Mouse (Mus musculus): ENCODE data around the gene Itga7. TPM values are rescaled to one million over a fixed set of nuclear protein-coding genes. Genes with fewer than 3 reads are reported as not detected.

Gene Itga7
- polyA plus RNA-seq, 1 experiment from 2014 or later = 4.4 TPM

DNA sequence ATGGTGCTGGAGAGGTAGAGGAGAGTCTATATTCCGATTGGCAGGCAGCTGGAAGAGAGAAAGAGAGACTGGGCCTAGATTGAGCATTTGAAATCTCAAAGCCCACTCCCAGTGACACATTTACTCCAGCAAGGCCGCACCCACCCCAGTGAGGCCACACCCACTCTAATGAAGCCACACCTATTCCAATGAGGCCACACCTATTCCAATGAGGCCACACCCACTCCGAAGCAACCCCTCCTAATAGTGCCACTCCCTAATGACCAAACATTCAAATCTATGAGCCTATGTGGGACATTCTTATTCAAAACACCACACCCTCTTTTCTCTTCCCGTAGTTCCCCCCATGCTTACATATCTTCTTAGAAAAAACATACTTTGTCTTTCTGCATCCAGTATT is 13.9 kb downstream of the Itga7 start:
- Histone ChIP-seq H3K9me3 (ENCODE audit: control insufficient read depth, low read depth, low read length) (0 out of 2 replicates have a peak, but pooled peaks cover 2% of the 10 kb centered on the region), H3K4me3 (ENCODE audit: low read depth, low read length) (no peak overlapping the region), H3K27me3 (ENCODE audit: control insufficient read depth, insufficient read depth, low read length) (no peaks in the 10 kb centered on the region), H3K36me3 (ENCODE audit: control insufficient read depth, insufficient read depth, low read length) (no peaks in the 10 kb centered on the region), H3K9ac (replicated peaks; ENCODE audit: low read depth, low read length) (no peak overlapping the region), H3K27ac (ENCODE audit: low read length) (no peak overlapping the region), H3K4me1 (ENCODE audit: control insufficient read depth, insufficient read depth, low read length) (no peaks in the 10 kb centered on the region), H3K4me2 (replicated peaks; ENCODE audit: low read depth, low read length) (no peak overlapping the region)
- 87% methylated on average over 4 of the region's 4 CpGs for WGBS
- no peak for ATAC-seq (ENCODE audit: insufficient number of reproducible peaks, insufficient read depth, low FRiP score, low read depth)

DNA sequence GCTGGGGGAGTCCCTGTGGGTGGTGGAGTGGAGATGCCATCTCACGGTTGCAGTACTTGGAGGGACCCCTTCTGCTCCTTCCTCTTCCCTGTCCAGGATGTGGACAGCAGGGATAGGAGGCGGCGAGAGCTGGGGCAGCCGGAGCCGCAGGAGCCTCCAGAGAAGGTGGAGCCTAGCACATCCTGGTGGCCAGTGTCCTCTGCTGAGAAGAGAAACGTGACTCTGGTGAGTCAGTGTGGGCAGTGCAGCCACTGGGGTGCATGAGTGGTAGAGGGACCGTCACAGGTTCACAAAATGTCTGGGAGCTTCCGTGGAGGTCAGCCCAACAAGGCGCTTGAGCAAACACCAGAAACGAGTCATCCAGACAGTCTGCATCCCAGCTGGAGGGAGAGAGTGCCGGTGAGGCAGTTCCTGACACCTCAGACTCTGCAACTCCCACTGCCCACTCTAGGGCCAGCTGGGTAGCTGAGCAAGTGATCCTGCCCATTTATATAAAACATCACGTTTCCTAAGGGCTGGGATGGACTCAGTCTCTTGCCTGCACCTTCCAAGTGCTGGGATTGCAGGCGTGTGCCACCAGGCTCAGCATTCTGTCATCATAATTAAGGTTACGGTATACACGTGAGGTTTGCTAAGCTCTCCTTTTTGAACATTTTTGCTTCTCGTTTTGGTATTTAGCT is 16.7 kb downstream of the Itga7 start:
- ATAC-seq (ENCODE audit: insufficient number of reproducible peaks, insufficient read depth, low FRiP score, low read depth) = no peak
- Histone ChIP-seq H3K4me2 (replicated peaks; ENCODE audit: low read depth, low read length) (no peak overlapping the region), H3K27ac (ENCODE audit: low read length) (no peak overlapping the region), H3K4me3 (ENCODE audit: low read depth, low read length) (no peak overlapping the region), H3K9me3 (ENCODE audit: control insufficient read depth, low read depth, low read length) (0 out of 2 replicates have a peak, but pooled peaks cover 2% of the 10 kb centered on the region), H3K4me1 (ENCODE audit: control insufficient read depth, insufficient read depth, low read length) (no peaks in the 10 kb centered on the region), H3K9ac (replicated peaks; ENCODE audit: low read depth, low read length) (no peak overlapping the region), H3K36me3 (ENCODE audit: control insufficient read depth, insufficient read depth, low read length) (no peaks in the 10 kb centered on the region), H3K27me3 (ENCODE audit: control insufficient read depth, insufficient read depth, low read length) (no peaks in the 10 kb centered on the region)
- WGBS = 55% methylated on average over 16 of the region's 16 CpGs

GRCm38 (mm10) chr10:128958340-128958739 is 24.7 kb downstream of the Itga7 start:
- no peaks in the 10 kb centered on the region for H3K36me3 ChIP-seq (ENCODE audit: control insufficient read depth, insufficient read depth, low read length)
- H3K27ac ChIP-seq (ENCODE audit: low read length) = no peak overlapping the region
- no peak for ATAC-seq (ENCODE audit: insufficient number of reproducible peaks, insufficient read depth, low FRiP score, low read depth)
- no peak overlapping the region for H3K9ac ChIP-seq (replicated peaks; ENCODE audit: low read depth, low read length)
- no peaks in the 10 kb centered on the region for H3K9me3 ChIP-seq (ENCODE audit: control insufficient read depth, low read depth, low read length)
- 66% methylated on average over 10 of the region's 10 CpGs for WGBS
- no peak overlapping the region for H3K4me2 ChIP-seq (replicated peaks; ENCODE audit: low read depth, low read length)
- no peaks in the 10 kb centered on the region for H3K27me3 ChIP-seq (ENCODE audit: control insufficient read depth, insufficient read depth, low read length)
- no peaks in the 10 kb centered on the region for H3K4me1 ChIP-seq (ENCODE audit: control insufficient read depth, insufficient read depth, low read length)
- H3K4me3 ChIP-seq (ENCODE audit: low read depth, low read length) = no peak overlapping the region

DNA sequence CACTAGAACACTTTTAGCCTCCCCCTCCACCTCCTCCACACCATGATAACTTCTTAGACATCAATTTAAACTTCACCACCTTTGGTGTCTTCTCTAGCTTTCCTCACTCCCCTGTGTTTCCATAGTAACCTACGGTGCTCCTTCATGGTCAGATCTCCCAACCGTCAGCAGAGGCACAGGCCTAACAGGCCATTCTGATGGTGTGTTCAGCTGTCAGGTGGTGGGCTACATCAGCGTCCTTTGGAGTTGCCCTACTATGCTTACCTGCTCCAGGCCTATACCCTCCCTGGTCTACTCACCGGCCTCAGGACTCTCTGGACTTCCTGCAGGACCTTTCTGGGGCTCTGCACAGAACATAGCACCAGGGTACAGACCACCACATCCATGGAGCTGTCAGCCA is 26.5 kb downstream of the Itga7 start:
- WGBS = 76% methylated on average over 4 of the region's 4 CpGs
- peak; percentile 51; the same call in 1 of the 2 replicates for ATAC-seq (ENCODE audit: insufficient number of reproducible peaks, insufficient read depth, low FRiP score, low read depth)
- no peak overlapping the region for H3K27ac ChIP-seq (ENCODE audit: low read length)

DNA sequence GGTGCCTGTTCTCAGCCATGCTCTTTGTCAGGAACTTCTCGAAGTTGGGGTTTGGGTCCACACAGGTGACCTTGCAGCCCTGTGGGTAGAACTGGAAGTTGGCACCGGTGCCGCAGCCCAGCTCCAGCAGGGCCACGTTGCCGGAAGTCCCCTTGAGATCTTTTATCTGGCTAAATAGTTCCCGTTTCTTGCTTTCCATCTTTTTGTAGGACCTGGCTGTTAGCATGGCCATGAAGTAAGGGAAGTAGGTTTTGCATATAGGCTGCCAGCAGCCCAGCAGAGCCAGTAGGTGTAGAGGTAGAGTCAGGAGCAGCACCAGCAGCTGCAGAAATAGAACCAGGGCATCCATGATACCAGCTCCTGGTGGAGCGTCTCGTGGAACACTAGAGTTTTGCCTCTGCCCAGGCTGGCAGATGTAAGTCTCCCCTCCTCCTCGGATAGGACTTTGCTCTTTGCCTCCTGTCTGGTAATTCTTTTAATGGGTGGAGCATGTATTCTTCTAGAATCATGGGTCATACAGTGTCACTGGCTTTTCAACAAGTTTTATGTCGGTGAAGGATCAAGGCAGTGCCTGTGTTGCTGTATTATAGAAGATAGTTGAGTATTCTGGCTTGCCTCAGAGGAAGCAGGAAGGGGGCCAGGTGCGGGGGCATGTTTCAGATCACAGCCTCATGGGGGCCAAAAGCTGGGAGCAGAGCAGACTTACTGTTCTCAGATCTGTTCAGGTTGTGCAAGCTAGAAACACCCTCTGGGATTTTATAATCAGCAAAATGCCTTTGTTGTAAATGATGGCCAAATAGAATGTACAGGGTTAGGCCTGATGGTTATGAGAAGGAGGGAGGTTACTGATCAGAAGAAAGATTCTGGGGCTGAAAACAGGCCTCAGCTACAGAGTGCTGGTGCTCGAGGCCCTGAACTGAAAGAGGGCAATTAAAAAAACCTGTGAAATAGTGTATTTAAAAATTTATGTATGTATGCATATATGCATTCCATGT is 27.3 kb downstream of the Itga7 start, which contains the start of gene Mettl7b:
TSS of gene Mettl7b (minus strand) at position 399 of the 995 bp plus-strand sequence.
- WGBS = 76% methylated on average over 12 of the region's 12 CpGs
- Histone ChIP-seq H3K27me3 (ENCODE audit: control insufficient read depth, insufficient read depth, low read length) (no peaks in the 10 kb centered on the region), H3K9ac (replicated peaks; ENCODE audit: low read depth, low read length) (no peak within 1 kb of the TSS), H3K4me2 (replicated peaks; ENCODE audit: low read depth, low read length) (no peak within 1 kb of the TSS), H3K9me3 (ENCODE audit: control insufficient read depth, low read depth, low read length) (no peaks in the 10 kb centered on the region), H3K4me3 (ENCODE audit: low read depth, low read length) (no peak within 1 kb of the TSS), H3K36me3 (ENCODE audit: control insufficient read depth, insufficient read depth, low read length) (no peaks in the 10 kb centered on the region), H3K27ac (ENCODE audit: low read length) (no peak within 1 kb of the TSS), H3K4me1 (ENCODE audit: control insufficient read depth, insufficient read depth, low read length) (no peaks in the 10 kb centered on the region)
- ATAC-seq (ENCODE audit: insufficient number of reproducible peaks, insufficient read depth, low FRiP score, low read depth) = no peak

More for the DNA sequence above, 26.5 kb downstream of the Itga7 start:
- Histone ChIP-seq H3K9ac (replicated peaks; ENCODE audit: low read depth, low read length) (no peak overlapping the region), H3K4me2 (replicated peaks; ENCODE audit: low read depth, low read length) (no peak overlapping the region), H3K4me3 (ENCODE audit: low read depth, low read length) (no peak overlapping the region), H3K27me3 (ENCODE audit: control insufficient read depth, insufficient read depth, low read length) (no peaks in the 10 kb centered on the region), H3K4me1 (ENCODE audit: control insufficient read depth, insufficient read depth, low read length) (no peaks in the 10 kb centered on the region), H3K36me3 (ENCODE audit: control insufficient read depth, insufficient read depth, low read length) (no peaks in the 10 kb centered on the region), H3K9me3 (ENCODE audit: control insufficient read depth, low read depth, low read length) (no peaks in the 10 kb centered on the region)

DNA sequence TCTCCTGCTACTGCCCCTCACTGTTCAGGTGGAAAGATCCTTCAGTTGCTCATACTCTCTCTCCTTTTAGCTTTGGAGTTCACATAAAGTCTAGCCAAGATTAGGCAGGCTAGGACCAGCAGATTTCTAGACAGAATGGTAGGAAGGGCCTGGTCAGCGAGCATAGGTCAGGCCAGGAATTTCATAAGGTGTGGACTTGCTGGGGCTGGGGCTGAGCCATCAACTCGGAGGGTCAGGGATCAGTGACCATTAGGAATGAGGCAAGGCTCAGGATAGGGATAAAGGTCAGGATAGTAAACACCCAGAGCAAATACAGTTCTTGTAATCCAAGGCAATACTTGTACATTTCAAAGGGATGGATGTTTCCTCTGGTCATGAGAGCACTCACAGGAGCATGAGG is 31.3 kb downstream of the Itga7 start:
- H3K4me1 ChIP-seq (ENCODE audit: control insufficient read depth, insufficient read depth, low read length) = 0 out of 2 replicates have a peak, but pooled peaks cover 7% of the 10 kb centered on the region
- H3K36me3 ChIP-seq (ENCODE audit: control insufficient read depth, insufficient read depth, low read length) = no peaks in the 10 kb centered on the region
- H3K4me2 ChIP-seq (replicated peaks; ENCODE audit: low read depth, low read length) = no peak overlapping the region
- no peaks in the 10 kb centered on the region for H3K27me3 ChIP-seq (ENCODE audit: control insufficient read depth, insufficient read depth, low read length)
- no peak overlapping the region for H3K4me3 ChIP-seq (ENCODE audit: low read depth, low read length)
- ATAC-seq (ENCODE audit: insufficient number of reproducible peaks, insufficient read depth, low FRiP score, low read depth) = no peak
- H3K9ac ChIP-seq (replicated peaks; ENCODE audit: low read depth, low read length) = no peak overlapping the region
- H3K9me3 ChIP-seq (ENCODE audit: control insufficient read depth, low read depth, low read length) = no peaks in the 10 kb centered on the region
- H3K27ac ChIP-seq (ENCODE audit: low read length) = no peak overlapping the region
- 62% methylated on average over 2 of the region's 2 CpGs for WGBS

DNA sequence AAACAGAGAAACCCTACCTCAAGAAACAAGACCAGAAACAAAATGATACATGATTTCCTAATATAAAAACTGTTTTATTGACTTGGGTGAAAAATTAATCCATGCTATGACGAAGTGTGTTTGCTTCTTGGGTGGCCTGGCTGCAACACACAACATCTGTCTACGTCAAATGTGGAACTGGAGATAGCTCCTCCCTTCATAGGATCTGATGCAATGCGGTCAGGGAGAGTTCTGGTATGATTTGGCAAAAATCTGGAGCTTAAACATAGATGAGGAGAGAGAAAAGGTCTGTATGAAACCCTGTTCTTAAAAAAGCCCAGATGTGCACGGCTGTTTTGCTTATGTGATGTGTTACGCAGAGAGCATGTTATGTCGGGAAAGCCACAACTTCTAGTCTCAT is 32.3 kb downstream of the Itga7 start:
- Histone ChIP-seq H3K9me3 (ENCODE audit: control insufficient read depth, low read depth, low read length) (no peaks in the 10 kb centered on the region), H3K4me2 (replicated peaks; ENCODE audit: low read depth, low read length) (no peak overlapping the region), H3K27me3 (ENCODE audit: control insufficient read depth, insufficient read depth, low read length) (no peaks in the 10 kb centered on the region), H3K9ac (replicated peaks; ENCODE audit: low read depth, low read length) (no peak overlapping the region), H3K36me3 (ENCODE audit: control insufficient read depth, insufficient read depth, low read length) (no peaks in the 10 kb centered on the region), H3K4me3 (ENCODE audit: low read depth, low read length) (no peak overlapping the region), H3K27ac (ENCODE audit: low read length) (peak overlapping the region; percentile 52; the same call in 1 of the 2 replicates), H3K4me1 (ENCODE audit: control insufficient read depth, insufficient read depth, low read length) (0 out of 2 replicates have a peak, but pooled peaks cover 7% of the 10 kb centered on the region)
- ATAC-seq (ENCODE audit: insufficient number of reproducible peaks, insufficient read depth, low FRiP score, low read depth) = no peak
- 68% methylated on average over 6 of the region's 6 CpGs for WGBS

GRCm38 (mm10) chr10:128968341-128968749 is 34.7 kb downstream of the Itga7 start:
- H3K36me3 ChIP-seq (ENCODE audit: control insufficient read depth, insufficient read depth, low read length) = no peaks in the 10 kb centered on the region
- 0 out of 2 replicates have a peak, but pooled peaks cover 7% of the 10 kb centered on the region for H3K4me1 ChIP-seq (ENCODE audit: control insufficient read depth, insufficient read depth, low read length)
- no peak overlapping the region for H3K4me2 ChIP-seq (replicated peaks; ENCODE audit: low read depth, low read length)
- H3K27ac ChIP-seq (ENCODE audit: low read length) = peak overlapping the region; percentile 55; the same call in 1 of the 2 replicates
- no peak overlapping the region for H3K4me3 ChIP-seq (ENCODE audit: low read depth, low read length)
- no peak overlapping the region for H3K9ac ChIP-seq (replicated peaks; ENCODE audit: low read depth, low read length)
- ATAC-seq (ENCODE audit: insufficient number of reproducible peaks, insufficient read depth, low FRiP score, low read depth) = peak; percentile 92
- no peaks in the 10 kb centered on the region for H3K27me3 ChIP-seq (ENCODE audit: control insufficient read depth, insufficient read depth, low read length)
- H3K9me3 ChIP-seq (ENCODE audit: control insufficient read depth, low read depth, low read length) = no peaks in the 10 kb centered on the region
- WGBS = 10% methylated on average over 1 of the region's 1 CpGs
